Mouse (Mus musculus): Measurements from ENCODE around the gene Kdm5b. TPM values are rescaled to one million over a fixed set of nuclear protein-coding genes. Genes with fewer than 3 reads are reported as not detected.

Kdm5b gene
- polyA plus RNA-seq, 1 experiment from 2014 or later = 102 TPM

DNA sequence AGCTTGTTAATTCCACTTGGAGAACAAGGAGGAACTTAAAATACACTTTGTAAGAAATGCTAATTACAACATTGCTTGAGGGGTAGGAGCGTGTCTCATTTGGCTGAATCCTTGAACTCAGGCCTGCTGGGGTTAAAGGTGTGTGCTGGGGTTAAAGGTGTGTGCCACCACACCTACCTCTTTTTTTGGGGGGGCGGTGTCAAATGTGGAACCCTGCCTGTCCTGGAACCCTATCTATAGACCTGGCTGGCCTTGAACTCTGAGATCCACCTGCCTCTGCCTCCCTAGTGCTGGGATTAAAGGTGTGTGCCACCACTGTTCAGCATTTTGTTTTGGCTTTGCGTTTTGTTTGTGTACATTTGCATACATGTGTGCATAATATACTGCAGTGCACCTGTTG lies 3.8 kb downstream of the Kdm5b start:
- DNase-seq (ENCODE audit: low spot score) = no peak
- no peaks in the 10 kb centered on the region for H3K36me3 ChIP-seq (ENCODE audit: control insufficient read depth, insufficient read depth, low read length)
- no peaks in the 10 kb centered on the region for H3K9me3 ChIP-seq (ENCODE audit: control insufficient read depth, low read length)
- H3K9ac ChIP-seq (ENCODE audit: low read depth, low read length) = no peak overlapping the region
- no peak overlapping the region for H3K27ac ChIP-seq (ENCODE audit: low read depth, low read length)
- no peaks in the 10 kb centered on the region for H3K4me1 ChIP-seq (replicated peaks; ENCODE audit: control insufficient read depth, insufficient read depth, low read length)
- 86% methylated on average over 3 of the region's 3 CpGs for WGBS
- no peak for ATAC-seq (ENCODE audit: low FRiP score)
- H3K4me2 ChIP-seq (replicated peaks; ENCODE audit: low read depth, low read length) = no peak overlapping the region
- H3K27me3 ChIP-seq (ENCODE audit: control insufficient read depth, insufficient read depth, low read length) = no peaks in the 10 kb centered on the region
- no peak overlapping the region for H3K4me3 ChIP-seq (ENCODE audit: low read depth, low read length)

- Histone ChIP-seq H3K4me3 (ENCODE audit: low read depth, low read length) (no peak overlapping the region), H3K27ac (ENCODE audit: low read depth, low read length) (no peak overlapping the region), H3K4me2 (replicated peaks; ENCODE audit: low read depth, low read length) (no peak overlapping the region), H3K9ac (ENCODE audit: low read depth, low read length) (no peak overlapping the region), H3K9me3 (ENCODE audit: control insufficient read depth, low read length) (no peaks in the 10 kb centered on the region), H3K4me1 (replicated peaks; ENCODE audit: control insufficient read depth, insufficient read depth, low read length) (no peaks in the 10 kb centered on the region), H3K27me3 (ENCODE audit: control insufficient read depth, insufficient read depth, low read length) (no peaks in the 10 kb centered on the region), H3K36me3 (ENCODE audit: control insufficient read depth, insufficient read depth, low read length) (no peaks in the 10 kb centered on the region)
- 44% methylated on average over 1 of the region's 1 CpGs for WGBS
- ATAC-seq (ENCODE audit: low FRiP score) = no peak
- no peak for DNase-seq (ENCODE audit: low spot score)
These were observed 7.5 kb downstream of the Kdm5b start for GRCm38 (mm10) chr1:134567511-134567910.

GRCm38 (mm10) chr1:134570171-134570570 lies 10.2 kb downstream of the Kdm5b start:
- ATAC-seq (ENCODE audit: low FRiP score) = no peak
- H3K4me1 ChIP-seq (replicated peaks; ENCODE audit: control insufficient read depth, insufficient read depth, low read length) = no peaks in the 10 kb centered on the region
- H3K4me3 ChIP-seq (ENCODE audit: low read depth, low read length) = no peak overlapping the region
- no peak overlapping the region for H3K4me2 ChIP-seq (replicated peaks; ENCODE audit: low read depth, low read length)
- no peak overlapping the region for H3K9ac ChIP-seq (ENCODE audit: low read depth, low read length)
- 92% methylated on average over 9 of the region's 9 CpGs for WGBS
- no peak overlapping the region for H3K27ac ChIP-seq (ENCODE audit: low read depth, low read length)
- DNase-seq (ENCODE audit: low spot score) = no peak
- H3K9me3 ChIP-seq (ENCODE audit: control insufficient read depth, low read length) = no peaks in the 10 kb centered on the region
- no peaks in the 10 kb centered on the region for H3K27me3 ChIP-seq (ENCODE audit: control insufficient read depth, insufficient read depth, low read length)
- H3K36me3 ChIP-seq (ENCODE audit: control insufficient read depth, insufficient read depth, low read length) = no peaks in the 10 kb centered on the region

GRCm38 (mm10) chr1:134570631-134571030 lies 10.7 kb downstream of the Kdm5b start:
- H3K36me3 ChIP-seq (ENCODE audit: control insufficient read depth, insufficient read depth, low read length) = no peaks in the 10 kb centered on the region
- H3K27ac ChIP-seq (ENCODE audit: low read depth, low read length) = no peak overlapping the region
- DNase-seq (ENCODE audit: low spot score) = no peak
- no peak for ATAC-seq (ENCODE audit: low FRiP score)
- H3K4me1 ChIP-seq (replicated peaks; ENCODE audit: control insufficient read depth, insufficient read depth, low read length) = no peaks in the 10 kb centered on the region
- 63% methylated on average over 3 of the region's 3 CpGs for WGBS
- no peaks in the 10 kb centered on the region for H3K27me3 ChIP-seq (ENCODE audit: control insufficient read depth, insufficient read depth, low read length)
- no peak overlapping the region for H3K4me2 ChIP-seq (replicated peaks; ENCODE audit: low read depth, low read length)
- no peaks in the 10 kb centered on the region for H3K9me3 ChIP-seq (ENCODE audit: control insufficient read depth, low read length)
- no peak overlapping the region for H3K4me3 ChIP-seq (ENCODE audit: low read depth, low read length)
- H3K9ac ChIP-seq (ENCODE audit: low read depth, low read length) = no peak overlapping the region

DNA sequence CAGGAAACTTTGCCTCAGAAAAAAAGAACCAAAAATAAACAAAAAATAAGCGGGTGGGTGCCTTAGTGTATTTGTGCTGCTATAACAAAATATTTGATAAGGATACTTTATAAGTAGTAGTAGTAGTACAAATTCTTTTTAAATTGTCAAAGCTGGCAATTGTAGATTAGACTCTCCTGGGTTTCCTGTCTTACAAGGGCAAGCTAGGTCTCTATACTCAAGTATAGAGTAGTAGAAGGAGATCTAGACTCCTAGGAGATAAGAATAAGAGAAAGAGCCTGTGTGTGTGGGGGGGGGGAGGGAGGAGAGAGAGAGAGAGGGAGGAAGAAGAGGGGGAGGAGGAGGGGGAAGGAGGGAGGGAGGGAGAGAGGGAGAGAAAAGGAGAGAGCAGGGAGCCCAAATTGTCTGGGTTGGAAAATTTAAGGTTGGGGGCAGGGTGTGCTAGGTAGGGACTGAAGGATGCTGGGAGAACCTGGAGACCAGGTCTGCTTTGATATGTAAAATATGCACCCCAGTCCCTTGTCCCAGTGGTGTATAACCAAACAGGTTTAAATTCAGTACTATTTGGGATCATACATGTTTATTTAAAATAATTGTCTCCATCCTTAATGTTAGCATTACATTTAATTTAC lies 13.4 kb downstream of the Kdm5b start:
- no peak for ATAC-seq (ENCODE audit: low FRiP score)
- H3K27me3 ChIP-seq (ENCODE audit: control insufficient read depth, insufficient read depth, low read length) = no peaks in the 10 kb centered on the region
- H3K4me3 ChIP-seq (ENCODE audit: low read depth, low read length) = no peak overlapping the region
- H3K9me3 ChIP-seq (ENCODE audit: control insufficient read depth, low read length) = no peaks in the 10 kb centered on the region
- no peak overlapping the region for H3K9ac ChIP-seq (ENCODE audit: low read depth, low read length)
- H3K4me2 ChIP-seq (replicated peaks; ENCODE audit: low read depth, low read length) = no peak overlapping the region
- WGBS = 69% methylated on average over 1 of the region's 1 CpGs
- no peak for DNase-seq (ENCODE audit: low spot score)
- H3K27ac ChIP-seq (ENCODE audit: low read depth, low read length) = no peak overlapping the region
- H3K4me1 ChIP-seq (replicated peaks; ENCODE audit: control insufficient read depth, insufficient read depth, low read length) = no peaks in the 10 kb centered on the region
- H3K36me3 ChIP-seq (ENCODE audit: control insufficient read depth, insufficient read depth, low read length) = no peaks in the 10 kb centered on the region

DNA sequence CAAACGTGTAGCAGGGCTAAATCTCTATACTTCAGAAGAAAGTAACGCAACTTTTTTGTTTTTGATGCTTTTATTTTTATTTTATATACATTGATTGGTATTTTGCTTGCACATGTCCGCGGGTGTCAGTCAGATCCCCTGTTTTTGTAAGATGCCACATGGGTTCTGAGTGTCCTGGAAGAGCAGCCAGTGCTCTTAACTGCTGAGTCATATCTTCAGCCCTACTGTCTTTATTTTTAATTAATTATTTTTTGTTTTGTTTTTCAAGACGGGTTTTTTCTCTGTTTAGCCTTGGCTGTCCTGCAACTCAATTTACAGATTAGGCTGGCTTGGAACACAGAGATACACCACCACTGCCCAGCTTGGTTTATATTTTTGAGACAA lies 14.0 kb downstream of the Kdm5b start:
- H3K9me3 ChIP-seq (ENCODE audit: control insufficient read depth, low read length) = no peaks in the 10 kb centered on the region
- H3K36me3 ChIP-seq (ENCODE audit: control insufficient read depth, insufficient read depth, low read length) = no peaks in the 10 kb centered on the region
- no peak overlapping the region for H3K9ac ChIP-seq (ENCODE audit: low read depth, low read length)
- no peaks in the 10 kb centered on the region for H3K27me3 ChIP-seq (ENCODE audit: control insufficient read depth, insufficient read depth, low read length)
- 81% methylated on average over 5 of the region's 5 CpGs for WGBS
- H3K4me1 ChIP-seq (replicated peaks; ENCODE audit: control insufficient read depth, insufficient read depth, low read length) = no peaks in the 10 kb centered on the region
- no peak overlapping the region for H3K27ac ChIP-seq (ENCODE audit: low read depth, low read length)
- DNase-seq (ENCODE audit: low spot score) (no peak), ATAC-seq (ENCODE audit: low FRiP score) (no peak)
- no peak overlapping the region for H3K4me3 ChIP-seq (ENCODE audit: low read depth, low read length)
- no peak overlapping the region for H3K4me2 ChIP-seq (replicated peaks; ENCODE audit: low read depth, low read length)

DNA sequence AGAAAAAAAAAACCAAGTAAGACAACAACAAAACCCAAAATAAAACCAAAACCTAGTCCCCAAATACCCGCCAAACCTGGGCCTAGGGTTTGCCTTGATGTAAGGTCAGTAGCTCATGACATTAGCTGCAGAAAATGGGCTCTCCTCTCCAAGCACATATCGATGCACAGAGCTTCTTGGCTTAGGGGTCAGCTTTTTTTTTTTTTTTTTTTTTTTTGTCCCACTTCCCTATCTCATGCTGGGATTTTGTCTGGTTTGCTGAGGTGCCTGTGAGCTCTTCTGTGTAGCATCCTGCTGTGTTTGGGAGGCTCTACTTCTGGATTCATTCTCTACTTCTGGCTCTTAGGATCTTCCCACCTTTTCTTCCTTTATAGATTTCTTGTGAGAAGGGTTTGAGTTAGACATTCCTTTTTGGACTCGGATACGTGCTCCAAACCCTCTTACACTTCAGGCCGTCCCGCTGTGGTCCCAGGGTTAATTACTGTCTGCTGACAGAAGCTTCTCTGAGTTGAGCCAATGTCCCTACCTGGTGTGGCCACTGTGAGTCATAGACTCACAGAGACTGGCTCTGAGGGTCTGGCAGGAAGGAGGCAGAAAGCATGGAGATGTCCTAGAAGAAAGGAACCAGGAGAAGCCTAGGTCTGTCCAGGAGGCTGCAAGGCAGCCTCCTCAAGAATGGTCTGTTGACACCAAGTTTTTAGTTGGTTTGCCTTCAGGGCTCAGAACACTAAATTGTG lies 17.6 kb downstream of the Kdm5b start:
- 87% methylated on average over 6 of the region's 6 CpGs for WGBS
- H3K4me1 ChIP-seq (replicated peaks; ENCODE audit: control insufficient read depth, insufficient read depth, low read length) = no peaks in the 10 kb centered on the region
- H3K27ac ChIP-seq (ENCODE audit: low read depth, low read length) = no peak overlapping the region
- H3K36me3 ChIP-seq (ENCODE audit: control insufficient read depth, insufficient read depth, low read length) = no peaks in the 10 kb centered on the region
- H3K9ac ChIP-seq (ENCODE audit: low read depth, low read length) = no peak overlapping the region
- DNase-seq (ENCODE audit: low spot score) (no peak), ATAC-seq (ENCODE audit: low FRiP score) (no peak)
- no peak overlapping the region for H3K4me3 ChIP-seq (ENCODE audit: low read depth, low read length)
- no peaks in the 10 kb centered on the region for H3K27me3 ChIP-seq (ENCODE audit: control insufficient read depth, insufficient read depth, low read length)
- no peaks in the 10 kb centered on the region for H3K9me3 ChIP-seq (ENCODE audit: control insufficient read depth, low read length)
- H3K4me2 ChIP-seq (replicated peaks; ENCODE audit: low read depth, low read length) = no peak overlapping the region

- Histone ChIP-seq H3K36me3 (ENCODE audit: control insufficient read depth, insufficient read depth, low read length) (no peaks in the 10 kb centered on the region), H3K27me3 (ENCODE audit: control insufficient read depth, insufficient read depth, low read length) (no peaks in the 10 kb centered on the region), H3K4me2 (replicated peaks; ENCODE audit: low read depth, low read length) (no peak overlapping the region), H3K4me3 (ENCODE audit: low read depth, low read length) (no peak overlapping the region), H3K9me3 (ENCODE audit: control insufficient read depth, low read length) (no peaks in the 10 kb centered on the region), H3K27ac (ENCODE audit: low read depth, low read length) (no peak overlapping the region), H3K9ac (ENCODE audit: low read depth, low read length) (no peak overlapping the region), H3K4me1 (replicated peaks; ENCODE audit: control insufficient read depth, insufficient read depth, low read length) (no peaks in the 10 kb centered on the region)
- WGBS = 82% methylated on average over 2 of the region's 2 CpGs
- ATAC-seq (ENCODE audit: low FRiP score) (no peak), DNase-seq (ENCODE audit: low spot score) (no peak)
These were observed 20.8 kb downstream of the Kdm5b start for GRCm38 (mm10) chr1:134580796-134581195.

DNA sequence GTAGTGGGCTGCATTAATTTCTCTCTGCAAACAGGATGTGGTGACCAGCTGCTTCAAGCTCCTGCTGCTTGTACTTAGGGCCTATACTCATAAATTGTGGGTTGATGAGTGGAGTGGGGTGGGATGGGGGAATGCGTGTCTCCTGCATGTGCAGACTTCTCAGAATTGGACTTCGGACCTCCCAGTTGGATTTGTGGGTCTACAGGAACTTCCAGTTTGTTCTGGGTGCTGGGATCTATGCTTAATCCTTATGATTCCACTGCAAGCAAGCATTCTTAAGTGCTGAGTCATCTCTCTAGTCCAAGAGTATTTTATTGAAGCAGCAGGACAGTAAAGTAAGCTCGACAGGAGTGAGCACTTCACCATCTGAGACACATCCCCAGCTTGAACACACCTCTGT lies 23.6 kb downstream of the Kdm5b start:
- 91% methylated on average over 3 of the region's 3 CpGs for WGBS
- Histone ChIP-seq H3K36me3 (ENCODE audit: control insufficient read depth, insufficient read depth, low read length) (no peaks in the 10 kb centered on the region), H3K4me3 (ENCODE audit: low read depth, low read length) (no peak overlapping the region), H3K27ac (ENCODE audit: low read depth, low read length) (no peak overlapping the region), H3K4me2 (replicated peaks; ENCODE audit: low read depth, low read length) (no peak overlapping the region), H3K9ac (ENCODE audit: low read depth, low read length) (no peak overlapping the region), H3K4me1 (replicated peaks; ENCODE audit: control insufficient read depth, insufficient read depth, low read length) (no peaks in the 10 kb centered on the region), H3K9me3 (ENCODE audit: control insufficient read depth, low read length) (no peaks in the 10 kb centered on the region), H3K27me3 (ENCODE audit: control insufficient read depth, insufficient read depth, low read length) (no peaks in the 10 kb centered on the region)
- ATAC-seq (ENCODE audit: low FRiP score) = no peak
- DNase-seq (ENCODE audit: low spot score) = no peak
